Mouse (Mus musculus) testis, postnatal 14 days (tissue): ENCODE results near the gene Nbas.

Source experiments
- DNase-seq: peaks from one replicate; pipeline ENCODE4 v3.0.0; 2021; ENCODE audit warnings: low spot score

Nbas gene

DNA sequence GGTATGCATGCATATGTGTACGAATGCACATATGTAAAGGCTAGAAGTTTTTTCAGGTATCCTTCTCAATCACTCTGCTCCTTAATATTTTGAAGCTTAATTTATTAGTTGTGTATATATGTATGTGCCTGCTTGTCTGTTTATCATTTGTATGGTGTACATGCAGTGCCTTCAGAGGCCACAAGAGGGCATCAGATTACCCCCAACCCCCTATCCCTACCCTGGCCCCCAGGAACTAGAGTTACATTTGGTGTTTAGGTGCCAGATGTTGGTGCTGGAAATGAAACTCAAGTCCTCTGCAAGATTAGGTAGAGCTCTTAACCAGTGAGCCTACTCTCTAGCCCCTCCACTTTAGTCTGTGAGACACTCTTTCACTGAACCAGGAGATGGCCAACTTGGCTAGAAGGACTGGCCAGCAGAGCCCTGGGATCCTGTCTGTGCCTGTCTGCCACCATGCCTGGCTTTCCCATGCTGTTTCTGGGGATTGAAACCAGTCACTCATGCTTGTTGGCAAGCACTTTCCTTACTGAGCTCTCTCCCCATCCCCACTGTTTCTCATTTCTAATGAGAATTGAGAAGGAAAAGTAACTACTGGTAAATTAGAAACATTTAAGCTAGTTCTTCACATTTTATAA, 263.9 kb downstream of the Nbas start:
- no peak for DNase-seq

DNA sequence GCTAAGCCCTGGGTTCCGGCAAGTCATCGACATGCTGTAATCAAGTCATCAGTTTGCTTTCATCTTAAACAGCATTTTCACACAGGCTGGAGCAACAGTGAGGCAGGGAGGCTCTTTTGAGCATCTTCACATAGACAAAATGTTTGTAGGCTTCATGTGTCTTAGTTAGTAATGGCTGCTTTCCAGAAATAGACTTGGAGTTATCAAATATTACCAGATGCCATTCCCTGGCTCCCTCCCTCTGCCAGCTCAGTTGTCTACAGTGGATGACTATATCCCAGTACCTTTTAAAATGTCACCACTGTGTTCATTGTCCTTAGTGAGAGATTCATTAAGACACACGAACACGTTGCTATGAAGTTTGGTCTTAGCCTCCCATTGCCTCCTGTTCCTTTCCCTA, 270.2 kb downstream of the Nbas start:
- no peak for DNase-seq

DNA sequence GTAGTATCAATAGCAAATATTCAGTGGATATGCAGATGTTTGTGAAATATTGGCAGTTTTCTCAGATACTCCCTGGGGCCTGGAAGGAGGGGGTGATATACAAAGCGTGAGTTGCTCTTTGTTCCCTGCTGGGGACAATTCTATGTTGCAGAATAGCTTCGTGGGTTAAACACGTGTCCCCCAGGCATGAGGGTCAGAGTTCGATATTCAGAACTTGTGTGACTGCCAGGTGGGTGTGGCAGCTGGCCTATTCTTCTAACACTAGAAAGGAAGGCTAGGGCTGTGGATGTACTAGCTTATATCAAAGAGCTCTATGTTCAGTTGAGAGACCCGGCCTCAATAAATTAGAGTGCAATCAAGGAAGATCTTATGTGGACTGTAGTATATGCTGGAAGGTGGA, 274.9 kb downstream of the Nbas start:
- DNase-seq, result no peak

DNA sequence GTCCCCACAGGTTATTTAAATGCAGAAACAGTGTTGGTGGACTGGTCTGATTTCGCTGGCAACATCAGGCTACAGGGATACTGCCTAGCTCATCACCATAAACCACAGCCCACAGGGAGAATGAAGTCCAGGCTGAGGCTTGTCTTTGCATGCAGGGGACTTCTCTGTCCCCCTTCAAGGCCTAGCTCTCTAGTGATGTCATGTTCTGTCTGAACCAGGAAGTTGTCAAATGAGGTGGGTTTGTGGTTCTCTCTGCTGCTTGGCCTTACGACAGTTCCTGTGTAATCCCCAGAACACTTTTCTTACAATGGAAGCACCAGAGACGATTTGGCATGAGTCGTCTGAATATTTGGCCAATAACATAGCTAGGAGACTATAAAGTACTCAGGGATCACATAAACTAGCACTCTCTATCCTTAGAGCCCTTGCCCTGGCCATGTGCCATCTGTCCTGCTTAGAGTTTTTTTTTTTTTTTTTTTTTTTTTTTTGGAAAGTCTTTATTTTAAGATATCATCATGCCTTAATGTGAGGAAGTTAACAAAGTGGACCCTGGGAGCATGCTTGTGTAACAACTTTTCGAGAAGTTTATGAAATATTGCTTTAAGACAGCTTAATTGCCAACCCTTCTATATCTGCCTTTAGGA, 294.8 kb downstream of the Nbas start:
- DNase-seq, result no peak

DNA sequence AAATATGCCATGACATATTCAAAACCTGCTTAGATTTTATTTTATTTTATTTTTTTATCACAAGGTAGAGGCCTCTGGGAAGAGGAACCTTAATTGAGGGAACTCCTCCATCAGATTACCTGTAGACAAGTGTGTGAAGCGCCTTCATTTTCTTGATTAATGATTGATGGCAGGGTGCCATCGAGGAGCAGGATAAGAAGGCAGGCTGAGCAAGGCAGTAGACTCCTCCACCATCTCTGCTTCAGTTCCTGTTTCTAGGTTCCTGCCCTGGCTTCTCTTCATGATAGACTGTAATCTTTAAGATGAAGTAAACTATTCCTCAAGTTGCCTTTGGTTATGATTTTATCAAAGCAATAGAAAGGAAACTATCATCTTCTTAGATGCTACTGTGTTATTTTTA, 295.4 kb downstream of the Nbas start:
- no peak for DNase-seq

DNA sequence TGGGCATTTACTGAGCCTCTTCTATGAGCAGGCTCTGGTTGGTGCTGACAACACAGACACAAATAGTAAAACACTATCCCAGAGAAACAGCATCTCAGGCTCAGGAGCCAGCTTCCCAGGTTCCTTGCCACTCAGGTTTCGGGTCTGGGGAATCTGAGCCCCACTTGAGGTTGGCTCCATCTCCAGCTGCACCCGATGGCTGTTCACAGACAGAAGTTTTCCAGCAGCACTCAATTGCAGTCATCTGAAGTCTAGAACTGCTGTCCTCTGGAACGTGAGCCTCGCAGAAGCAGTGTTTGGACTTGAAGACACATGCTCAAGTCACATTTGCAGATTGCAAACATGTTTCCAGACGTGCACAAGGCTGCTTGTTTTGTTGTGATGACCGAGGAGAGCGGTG, 297.5 kb downstream of the Nbas start:
- DNase-seq, result no peak

DNA sequence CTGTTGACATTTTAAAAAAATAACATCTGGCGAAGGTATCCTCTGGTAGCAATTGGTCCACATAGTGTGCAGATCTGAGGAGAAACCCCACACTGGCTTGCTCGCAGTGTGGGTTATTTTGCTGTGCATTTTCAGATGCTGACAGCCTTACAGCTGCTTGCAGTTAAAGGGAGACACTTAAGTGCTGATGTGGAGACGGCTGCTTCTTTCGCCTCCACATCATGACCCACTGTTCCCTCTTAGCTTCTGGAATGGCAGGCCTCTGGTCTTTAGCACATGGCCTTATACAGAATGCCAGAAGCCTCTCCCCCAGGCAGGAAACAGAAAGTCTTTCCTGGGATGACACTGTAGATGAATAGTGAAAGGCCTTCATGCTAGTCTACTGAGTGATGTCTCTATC, 306.2 kb downstream of the Nbas start:
- DNase-seq, result no peak

DNA sequence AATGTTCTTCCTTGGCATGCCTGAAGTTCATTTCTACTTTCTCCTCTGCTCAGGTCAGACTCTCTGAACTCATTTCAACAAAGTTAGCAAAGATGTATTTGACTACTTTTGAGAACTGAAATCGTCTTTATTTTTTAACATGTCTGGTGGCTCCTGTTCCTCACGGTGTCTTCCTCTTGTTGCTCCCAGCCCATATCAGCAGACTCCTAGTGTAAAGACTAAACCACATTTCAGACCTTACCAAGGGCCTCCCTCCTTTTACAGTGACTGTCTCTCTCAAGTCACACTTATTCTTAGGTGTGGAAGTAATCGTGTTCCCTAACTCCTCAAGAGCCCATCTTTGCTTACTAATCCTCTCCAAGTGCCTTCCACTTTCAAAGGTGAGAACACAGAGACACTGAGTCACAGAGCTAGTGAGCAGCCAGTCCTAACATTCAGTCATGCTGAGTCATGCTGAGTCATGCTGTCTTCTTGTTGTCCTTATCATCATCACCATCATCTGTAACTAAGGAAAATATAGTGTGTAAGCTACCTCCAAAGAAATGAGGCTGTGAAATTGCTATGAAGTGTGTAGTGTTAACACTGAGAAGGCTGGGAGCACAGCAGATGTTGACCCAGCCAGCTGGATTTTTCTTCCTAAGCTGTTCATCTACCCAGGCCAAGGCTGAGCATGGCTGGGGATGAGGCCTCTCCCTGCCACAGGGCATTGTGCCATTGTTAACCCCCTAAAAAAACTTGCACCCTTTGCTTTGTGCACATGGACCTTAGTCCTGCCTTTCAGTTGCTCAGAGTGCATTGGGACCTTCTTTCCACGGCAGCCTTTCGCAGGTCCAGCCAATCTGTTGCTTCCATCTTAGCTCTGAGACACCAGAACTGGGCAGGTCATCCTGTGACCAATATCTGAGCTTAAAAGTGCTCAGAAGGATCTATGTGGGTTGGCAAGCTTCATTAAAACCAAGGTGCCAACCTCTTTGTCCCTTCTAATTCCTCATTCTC, 307.0 kb downstream of the Nbas start:
- no peak for DNase-seq

DNA sequence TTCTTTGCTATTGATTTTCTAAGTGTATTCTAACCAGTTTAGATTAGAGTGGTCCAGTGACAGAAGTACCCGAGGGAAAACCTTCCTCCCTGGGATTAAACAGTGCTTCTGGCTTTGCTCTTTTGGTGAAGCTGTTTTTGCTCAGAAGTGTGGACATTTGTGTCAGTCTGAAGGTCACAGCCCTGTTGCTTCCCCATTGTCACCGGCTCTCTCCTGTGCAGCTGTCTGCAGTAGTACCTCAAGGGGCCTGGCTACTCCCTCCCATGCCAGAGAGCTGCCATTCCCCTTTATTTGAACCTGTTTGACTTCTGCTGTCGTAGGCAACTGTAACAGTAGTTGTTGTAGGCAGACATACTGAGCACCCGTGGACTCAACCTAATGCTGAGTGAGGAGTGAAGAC, 307.8 kb downstream of the Nbas start:
- no peak for DNase-seq

DNA sequence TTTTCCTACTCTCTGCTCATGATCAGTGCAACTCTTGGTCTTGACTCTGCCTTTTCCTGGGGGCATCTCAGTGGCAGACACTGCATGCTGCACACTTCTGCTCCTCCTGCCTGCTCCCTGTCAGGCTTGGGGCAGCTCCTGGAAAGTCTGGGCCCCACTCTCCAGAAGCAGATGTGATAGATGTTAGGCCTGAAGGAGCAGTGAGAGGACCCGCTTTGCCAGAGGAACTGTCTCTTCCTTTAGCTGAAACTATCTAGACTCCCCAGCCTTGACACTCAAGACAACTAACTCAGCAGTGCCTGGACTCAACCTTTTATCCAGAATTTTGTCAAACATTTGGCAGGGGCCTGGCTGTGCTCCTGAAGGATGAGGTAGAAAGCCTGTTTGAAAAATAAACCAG, 311.9 kb downstream of the Nbas start:
- no peak for DNase-seq

DNA sequence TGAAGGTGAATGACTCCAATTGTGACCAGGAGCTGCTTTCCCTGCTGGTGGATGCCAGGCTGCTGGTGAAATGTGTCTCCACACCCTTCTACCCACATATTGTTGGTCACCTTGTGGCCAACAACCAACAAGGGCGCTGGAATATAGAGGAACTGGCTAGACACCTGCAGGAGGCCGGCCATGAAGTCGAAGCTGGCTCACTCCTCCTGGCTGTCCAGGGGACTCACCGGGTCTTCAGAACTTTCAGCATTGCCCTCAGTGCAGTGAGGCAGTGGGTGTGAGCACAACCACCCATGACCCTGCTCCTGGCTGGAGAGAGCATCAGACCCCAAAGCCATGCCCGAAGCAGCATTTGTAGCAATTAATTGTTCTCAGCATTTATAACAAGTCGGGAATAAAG, 314.5 kb downstream of the Nbas start:
- DNase-seq, result no peak

DNA sequence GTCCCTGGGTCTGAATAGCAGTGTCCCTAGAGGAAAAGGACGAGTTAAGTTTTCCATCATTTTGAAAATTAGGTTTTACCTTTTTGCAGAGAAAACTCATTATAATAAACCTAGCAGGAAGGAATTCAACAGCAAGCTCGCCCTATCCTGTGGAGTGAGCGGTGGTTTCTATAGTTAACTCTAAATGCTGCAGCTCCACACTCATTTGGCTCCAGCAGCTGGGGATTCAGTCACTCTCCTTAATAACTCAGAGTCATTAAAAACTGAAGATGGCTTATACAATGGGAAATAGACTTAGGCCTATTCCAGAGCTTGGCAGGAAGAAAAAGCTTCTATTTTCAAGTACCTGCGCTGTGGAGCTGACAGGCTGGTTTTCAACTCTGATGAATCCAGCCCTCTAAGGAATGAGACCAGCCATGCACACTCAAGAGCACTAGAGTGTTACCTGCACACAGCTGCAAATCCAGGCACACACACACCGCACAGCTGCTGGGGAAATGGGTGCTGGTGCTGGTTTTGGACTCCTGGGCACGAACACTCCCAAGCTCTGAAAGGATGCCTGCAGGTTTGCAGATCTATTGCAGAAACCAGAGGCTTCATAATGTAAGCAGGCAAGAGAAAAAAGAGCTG, 316.7 kb downstream of the Nbas start:
- DNase-seq, result no peak

DNA sequence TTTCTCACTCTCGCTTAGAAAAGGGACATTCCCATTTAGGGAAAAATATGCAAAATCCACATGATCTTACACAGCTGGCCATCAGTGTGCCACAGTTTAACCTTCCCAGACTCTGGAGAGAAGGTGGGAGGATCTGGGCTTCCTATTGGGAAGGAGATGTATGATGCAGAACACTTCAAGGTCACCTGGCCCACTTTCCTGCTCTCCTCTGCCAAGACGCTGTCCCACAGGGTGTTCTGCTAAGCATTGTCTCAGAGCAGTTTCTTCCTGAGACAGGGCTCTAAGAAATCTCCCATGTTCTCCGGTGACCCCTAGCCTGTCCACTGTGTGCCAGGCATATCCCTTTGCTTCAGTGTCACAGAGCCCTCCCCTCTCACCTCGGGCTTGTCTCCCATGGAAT, 318.7 kb downstream of the Nbas start:
- peak; percentile 36 for DNase-seq

DNA sequence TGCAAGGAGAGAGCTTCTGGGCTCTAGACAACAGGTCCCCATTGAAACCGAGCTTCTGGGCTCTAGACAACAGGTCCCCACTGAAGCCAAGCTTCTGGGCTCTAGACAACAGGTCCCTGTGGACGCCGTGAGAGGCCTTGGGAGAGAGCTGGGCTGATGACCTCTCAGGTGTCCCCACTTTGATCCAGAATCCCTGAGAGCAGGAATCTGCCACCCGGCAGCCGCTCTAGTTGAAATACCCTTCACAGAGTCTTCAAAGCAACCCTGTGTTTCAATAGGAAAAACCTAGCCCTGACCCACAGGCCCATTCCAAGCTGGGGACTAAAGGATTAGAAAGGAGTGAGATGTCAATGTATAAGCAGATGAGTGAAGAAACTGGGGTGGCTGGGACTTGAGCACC, 320.1 kb downstream of the Nbas start:
- no peak for DNase-seq

DNA sequence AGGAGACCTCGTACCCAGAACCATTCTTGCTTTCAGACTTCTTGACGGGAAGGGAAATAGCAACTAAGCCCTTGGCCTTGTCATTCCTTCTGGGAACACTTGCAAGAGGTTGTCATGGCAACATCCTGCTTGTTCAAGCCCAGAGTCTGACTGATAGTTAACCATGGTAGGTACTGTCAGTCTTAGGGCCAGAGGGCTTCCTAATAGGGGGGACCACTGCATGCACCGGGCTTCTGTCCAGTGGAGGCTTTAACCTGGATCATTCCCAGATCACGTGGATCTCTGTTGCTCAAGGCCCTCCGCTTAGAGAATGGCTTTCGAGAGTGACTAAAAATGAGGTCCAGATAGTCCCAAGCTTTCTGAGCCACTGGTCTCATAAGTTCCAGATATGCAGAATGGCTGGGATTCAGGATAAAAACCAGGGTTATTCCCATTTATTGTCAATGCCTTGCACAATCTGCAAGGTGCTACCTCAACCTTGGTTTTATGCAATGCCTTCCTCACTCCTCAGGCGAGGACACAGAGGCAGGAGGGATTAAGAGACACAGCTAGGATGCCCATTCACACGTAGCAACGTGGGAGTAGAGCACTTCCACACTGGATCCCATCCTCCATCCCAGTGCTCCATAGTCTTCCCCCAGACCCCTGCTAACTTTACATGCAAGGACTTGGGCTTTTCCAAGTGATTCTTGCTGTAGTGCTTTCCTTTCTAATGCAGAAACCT, 326.0 kb downstream of the Nbas start:
- peak; percentile 10 for DNase-seq

DNA sequence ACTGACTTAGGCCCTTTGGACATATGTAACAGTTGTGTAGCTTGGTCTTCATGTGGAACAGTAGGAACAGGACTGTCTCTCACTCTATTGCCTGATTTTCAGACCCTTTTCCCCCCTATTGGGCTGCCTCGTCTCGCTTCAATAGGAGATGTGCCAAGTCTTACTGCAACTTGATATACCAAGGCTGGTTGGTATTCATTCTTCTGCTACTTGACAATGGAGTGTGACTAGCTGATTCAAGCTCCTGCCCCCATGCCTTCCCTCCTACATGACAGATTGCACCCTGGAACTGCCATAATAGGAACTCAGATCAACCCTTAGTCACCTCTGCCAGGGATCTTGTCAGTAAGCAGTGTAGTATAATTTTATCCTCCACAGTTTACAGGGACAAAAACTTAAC, 328.1 kb downstream of the Nbas start:
- DNase-seq, result no peak

DNA sequence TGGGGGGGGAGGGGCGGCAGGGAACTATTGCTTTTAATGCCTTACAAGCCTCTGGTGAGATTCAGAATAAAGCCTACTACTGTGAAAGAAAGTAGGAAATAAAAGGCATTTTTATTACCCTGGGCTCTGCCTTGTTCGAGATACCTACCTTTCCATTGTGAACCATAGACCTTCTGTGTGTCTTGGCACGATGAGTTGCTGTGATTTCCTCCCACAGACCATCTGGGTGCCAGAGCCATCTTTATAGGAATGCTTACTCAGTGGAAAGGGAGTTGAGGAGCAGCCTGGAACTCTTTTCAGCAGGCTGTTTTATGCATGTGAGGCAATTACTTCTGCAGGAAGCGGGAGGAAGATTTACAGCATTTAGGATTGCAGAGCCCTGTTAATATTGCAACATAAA, 329.6 kb downstream of the Nbas start:
- DNase-seq, result no peak

DNA sequence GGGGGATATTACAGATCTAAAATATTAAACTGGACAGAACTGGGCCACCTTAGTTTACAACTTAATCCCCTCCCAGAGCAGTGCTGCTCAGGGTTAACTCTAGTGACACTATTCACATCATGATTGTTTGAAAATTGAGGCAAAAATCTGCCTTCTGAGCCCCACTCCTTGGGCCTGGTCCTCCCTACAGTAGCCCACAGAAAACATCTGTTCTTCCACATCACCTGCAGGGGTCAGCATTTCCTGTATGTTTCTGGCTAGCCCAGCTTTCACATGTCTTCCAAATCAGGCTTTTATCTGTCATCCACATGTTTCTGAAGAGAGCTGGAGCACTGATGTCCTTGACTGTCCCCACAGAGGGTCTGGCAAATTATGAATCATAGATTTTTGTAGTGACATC, 333.5 kb downstream of the Nbas start:
- DNase-seq, result no peak

DNA sequence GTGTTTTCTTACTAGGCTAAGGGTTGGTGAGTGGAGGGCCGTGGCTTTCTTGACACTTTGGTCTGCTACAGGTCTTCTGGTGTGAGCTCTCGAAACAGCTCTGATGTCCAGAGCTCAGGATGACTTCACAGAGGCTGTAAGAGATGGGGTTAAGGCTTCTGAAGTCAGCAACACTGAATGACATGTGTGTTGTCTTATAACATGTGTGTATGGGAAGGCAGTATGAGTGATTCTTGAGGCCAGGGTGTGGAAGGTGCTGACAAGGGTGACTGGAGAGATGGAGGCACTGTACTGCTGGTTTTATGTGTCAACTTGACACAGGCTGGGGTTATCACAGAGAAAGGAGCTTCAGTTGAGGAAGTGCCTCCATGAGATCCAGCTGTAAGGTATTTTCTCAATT, 338.1 kb downstream of the Nbas start:
- DNase-seq, result no peak

DNA sequence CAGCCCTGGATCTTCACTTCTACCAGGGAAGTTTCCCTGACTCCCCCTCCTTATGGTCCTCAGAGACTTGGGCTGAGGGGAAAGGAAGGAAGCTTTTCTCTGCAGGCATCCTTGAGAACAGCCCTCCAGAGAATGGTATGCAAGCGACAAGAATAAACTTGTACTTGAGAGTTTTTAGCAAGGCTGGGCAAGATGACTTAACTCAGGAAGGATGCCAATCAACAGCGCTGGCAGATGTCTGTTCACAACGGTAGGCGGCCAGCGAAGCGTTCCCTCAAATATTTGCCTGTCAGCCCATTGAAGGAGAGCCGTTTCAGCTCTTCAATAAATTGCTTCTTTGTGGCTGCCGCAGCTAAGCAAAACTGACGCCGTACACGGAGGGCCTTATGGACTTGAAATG, 340.1 kb downstream of the Nbas start:
- DNase-seq, result no peak

DNA sequence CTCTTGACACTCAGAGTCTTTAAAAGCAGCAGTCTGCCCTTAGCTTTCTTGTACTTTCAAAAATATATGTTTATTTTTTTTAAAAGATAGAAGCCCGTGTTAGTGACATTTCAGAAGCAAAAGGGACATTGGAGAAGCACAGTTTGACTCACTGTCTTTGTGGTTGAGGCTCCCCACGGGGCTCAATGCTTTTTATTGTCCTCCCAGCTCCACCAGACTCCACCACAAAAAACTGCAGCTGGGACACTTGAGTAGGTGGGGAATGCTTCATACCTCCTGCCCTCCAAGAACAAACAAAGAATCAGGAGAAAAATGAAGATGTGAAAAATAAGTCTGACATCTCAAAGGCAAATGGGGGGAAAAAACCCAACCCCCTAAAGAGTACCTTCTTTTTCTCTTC, 344.1 kb downstream of the Nbas start:
- no peak for DNase-seq

DNA sequence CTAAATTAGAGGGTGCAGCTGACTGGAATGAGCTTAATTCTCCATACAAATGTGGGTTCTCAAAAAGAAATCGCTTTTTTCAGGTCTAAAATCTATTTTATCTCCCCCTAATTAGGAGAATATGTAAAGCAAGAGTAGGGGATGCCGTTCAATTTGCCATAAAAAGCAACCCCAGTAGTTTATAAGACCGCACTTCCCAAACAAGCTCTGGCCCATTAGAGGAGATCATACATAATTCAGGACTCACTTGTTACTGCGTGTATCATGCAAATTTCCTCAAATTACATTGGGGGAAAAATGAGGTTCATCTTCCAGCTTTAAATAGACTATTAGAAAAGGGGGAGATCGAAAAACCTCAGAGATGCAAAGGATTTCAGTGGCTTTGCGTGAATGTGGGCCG, 346.7 kb downstream of the Nbas start:
- DNase-seq, result no peak
